Mouse (Mus musculus) cerebellum, adult 2 months (tissue): ENCODE data around the gene Nhlrc4. TPM values are rescaled to one million over a fixed set of nuclear protein-coding genes. Genes with fewer than 3 reads are reported as not detected.
A peak's percentile ranks its signal among the peaks of the same experiment; 100 is the strongest.

Experiments
- DNase-seq, 2 experiments: peaks; one replicate each; pipeline ENCODE4 v3.0.0; 2021
- H3K27ac ChIP-seq: fragments of 200-500 bp; 2 replicates; pipeline ENCODE4 v1.5.1; 2012; ENCODE audit warnings: low read length, control low read depth, inconsistent platforms; ENCODE audit not compliant: insufficient read depth
- H3K27me3 ChIP-seq: fragments of 200-500 bp; 2 replicates; pipeline ENCODE4 v1.6.1; 2012; ENCODE audit warnings: inconsistent platforms, mild to moderate bottlenecking, low read length, moderate library complexity; ENCODE audit not compliant: control insufficient read depth, insufficient read depth
- H3K4me1 ChIP-seq: fragments of 200-500 bp; 2 replicates; pipeline ENCODE4 v1.6.1; 2011; ENCODE audit warnings: low read length; ENCODE audit not compliant: control insufficient read depth, insufficient read depth
- H3K4me3 ChIP-seq: fragments of 200-500 bp; replicated peaks from 2 replicates; pipeline ENCODE3; 2011; ENCODE audit warnings: mild to moderate bottlenecking, low read depth, low read length, control low read depth; ENCODE audit not compliant: insufficient read depth
- CTCF ChIP-seq: fragments of 200-500 bp; IDR thresholded peaks from 2 replicates; pipeline ENCODE4 v1.5.1; 2011; ENCODE audit warnings: low read depth, mild to moderate bottlenecking, control low read depth, low read length, moderate library complexity, borderline replicate concordance; ENCODE audit not compliant: insufficient read depth
- POLR2A ChIP-seq: fragments of 200-500 bp; IDR thresholded peaks from 2 replicates; pipeline ENCODE4 v1.6.1; 2011; ENCODE audit warnings: low read length, control low read depth, borderline replicate concordance; ENCODE audit not compliant: insufficient read depth
- WGBS: fragments of 180-500 bp; shearing (Covaris S2); methylation state at CpG from one replicate; pipeline ENCODE4 v1.1.7; 2018; 5-methylcytosine and 5-hydroxymethylcytosine counted together
- polyA plus RNA-seq: library from polyadenylated mRNA; depleted of rRNA; stranded (reverse); fragments of >200 nt; gene quantifications from 2 replicates; pipeline ENCODE4 v1.2.3, GENCODE M21; 2012

Gene Nhlrc4
- polyA plus RNA-seq, 1 experiment: 2.5 TPM

DNA sequence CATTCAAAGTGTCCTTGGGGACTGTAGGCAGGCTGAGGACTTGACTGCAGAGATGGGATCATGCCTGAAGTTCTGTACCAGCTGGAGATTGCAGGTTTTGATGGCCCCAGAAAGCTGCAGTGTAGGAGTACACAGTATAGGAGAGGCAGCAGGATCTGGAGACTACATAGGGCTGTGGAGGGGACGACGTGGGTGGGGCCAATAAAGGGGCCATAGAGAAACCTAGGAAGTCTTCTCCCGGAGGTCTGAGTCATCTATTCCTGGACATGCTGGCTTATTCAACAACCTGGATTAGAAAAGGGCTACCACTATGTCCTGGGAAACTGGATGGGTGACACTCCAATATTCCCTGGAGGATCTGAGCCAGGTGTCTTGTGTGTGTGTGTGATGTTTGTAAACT, 11.0 kb upstream of the Nhlrc4 start:
- DNase-seq: no peak
- Histone ChIP-seq H3K27ac (peak overlapping the region; percentile 68), H3K27me3 (no peaks in the 10 kb centered on the region), H3K4me3 (no peak overlapping the region), H3K4me1 (peaks cover 74% of the 10 kb centered on the region)
- TF ChIP-seq CTCF: no peak
- no peak for TF ChIP-seq POLR2A
- 11% methylated on average over 3 of the region's 3 CpGs for WGBS

DNA sequence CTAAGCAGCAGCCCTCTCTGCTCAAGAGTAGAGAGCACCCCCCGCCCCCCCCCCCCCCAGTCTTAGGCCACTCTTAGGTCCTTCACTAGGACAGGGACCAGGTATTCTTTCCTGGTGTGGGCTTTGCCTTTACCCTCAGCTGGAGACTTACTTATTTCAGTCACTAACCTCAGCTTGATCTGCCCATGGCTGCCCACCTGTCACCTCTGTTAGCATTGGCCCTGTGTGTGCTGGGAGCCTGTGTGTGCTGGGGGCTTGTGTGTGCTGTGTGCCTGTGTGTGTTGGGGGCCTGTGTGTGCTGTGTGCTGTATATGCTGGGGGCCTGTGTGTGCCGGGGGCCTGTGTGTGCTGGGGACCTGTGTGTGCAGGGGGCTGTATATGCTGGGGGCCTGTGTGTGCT, 9.9 kb upstream of the Nhlrc4 start:
- peaks cover 72% of the 10 kb centered on the region for H3K4me1 ChIP-seq
- no peak overlapping the region for H3K27ac ChIP-seq
- no peak overlapping the region for H3K4me3 ChIP-seq
- no peaks in the 10 kb centered on the region for H3K27me3 ChIP-seq
- no peak for DNase-seq
- no peak for TF ChIP-seq POLR2A
- TF ChIP-seq CTCF: no peak
- 93% methylated on average over 2 of the region's 2 CpGs for WGBS

DNA sequence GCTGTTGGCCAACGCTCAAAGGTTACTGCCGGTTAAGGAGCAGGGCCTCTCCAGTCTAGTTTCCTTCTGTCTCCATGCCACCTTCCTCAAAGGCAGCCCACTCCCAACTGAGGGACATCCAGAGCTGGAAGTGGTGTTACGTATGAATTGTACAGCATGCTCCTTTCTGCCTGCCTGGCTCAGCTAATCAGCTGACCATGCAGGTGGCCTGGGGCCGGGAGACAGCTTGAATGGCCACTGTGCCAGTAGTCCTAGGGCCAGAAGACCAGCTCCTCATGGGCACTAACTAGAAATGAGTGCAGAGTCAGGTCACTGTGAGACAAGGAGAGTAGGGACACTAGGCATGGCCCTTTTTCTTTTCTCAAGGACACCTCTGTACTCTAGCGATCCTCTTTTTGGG, 8.4 kb upstream of the Nhlrc4 start:
- Histone ChIP-seq H3K4me1 (peaks cover 59% of the 10 kb centered on the region), H3K4me3 (no peak overlapping the region), H3K27me3 (no peaks in the 10 kb centered on the region), H3K27ac (peak overlapping the region; percentile 52)
- DNase-seq: peak; percentile 72 to 80
- WGBS: 21% methylated on average over 5 of the region's 5 CpGs
- TF ChIP-seq CTCF: no peak
- peak; percentile 41; the same call in 1 of the 2 replicates for TF ChIP-seq POLR2A

DNA sequence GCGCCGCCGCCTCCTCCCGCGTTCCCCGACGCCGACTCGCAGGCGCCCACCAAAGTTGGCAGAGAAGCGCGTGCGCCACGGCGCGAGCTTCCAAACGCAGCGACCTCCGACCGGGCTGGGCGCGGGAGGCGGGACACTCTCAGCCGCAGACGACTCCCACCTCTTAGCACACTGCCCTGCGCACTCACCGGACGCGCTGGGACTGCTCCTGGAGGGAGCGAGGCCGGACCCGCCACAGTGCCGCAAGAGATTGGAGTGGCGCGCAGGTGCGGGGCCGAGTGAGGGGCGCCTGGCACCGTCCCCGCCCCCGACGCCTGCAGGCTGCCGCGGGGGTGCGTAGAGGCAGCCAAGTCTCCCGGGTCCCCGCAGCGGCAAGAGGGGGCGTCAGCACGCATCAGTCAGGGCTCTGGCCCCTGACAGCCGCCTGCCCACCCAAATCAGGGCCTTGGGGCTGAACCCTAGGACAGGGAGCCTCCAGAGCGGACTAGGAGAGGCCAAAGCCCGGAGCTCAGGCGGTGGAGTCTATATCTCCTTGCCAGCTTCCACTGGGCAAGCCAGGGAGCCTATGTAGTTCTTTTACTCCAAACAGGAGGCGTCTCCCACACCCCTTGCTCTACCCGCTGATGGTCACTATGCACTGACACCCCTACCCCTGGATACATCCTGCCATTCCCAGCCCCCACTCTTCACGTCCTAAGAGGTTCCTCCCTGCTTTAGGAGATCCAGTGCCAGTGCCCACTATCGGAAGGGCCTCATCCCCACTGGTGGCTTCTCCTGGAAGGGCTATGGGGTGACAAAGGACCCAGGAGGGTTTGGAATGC, 7.3 kb upstream of the Nhlrc4 start, which contains the start of gene A930017K11Rik:
Gene A930017K11Rik, minus strand, starts transcription at position 763 of the 821 bp plus-strand sequence.
- TF ChIP-seq POLR2A (0 out of 2 replicates have a peak, but pooled peaks have one; percentile 34), CTCF (no peak)
- H3K27ac ChIP-seq: peak within 1 kb of the TSS; percentile 52

DNA sequence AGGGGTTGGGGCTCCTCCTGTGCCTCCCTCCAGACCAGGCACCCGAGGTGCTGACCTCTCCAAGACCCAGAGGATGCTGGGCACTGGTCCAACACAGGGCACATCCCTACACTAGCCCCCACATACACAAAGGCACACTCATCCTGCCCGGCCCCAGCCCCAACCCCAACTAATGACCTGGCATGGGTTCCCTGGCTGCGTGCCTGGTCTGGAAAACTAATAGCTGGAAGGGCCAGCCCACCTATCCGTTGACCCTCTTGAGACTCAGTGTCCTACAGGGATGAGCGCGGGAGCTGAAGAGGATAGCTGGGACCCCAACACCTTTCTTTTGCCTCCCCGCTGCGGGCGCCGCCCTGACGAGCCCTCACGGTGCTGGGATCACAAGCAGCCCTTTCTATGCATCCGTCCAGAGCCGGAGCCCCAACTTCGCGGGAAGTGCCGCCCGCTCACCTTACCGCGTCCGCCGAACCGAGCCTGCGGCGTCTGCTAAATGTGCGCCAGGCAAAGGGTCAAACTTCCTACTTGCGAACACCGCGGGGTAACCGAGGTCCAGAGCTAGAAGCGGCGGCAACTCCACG, 6.6 kb upstream of the Nhlrc4 start:
- DNase-seq: peak in 1 of 2 experiments; percentile 65
- TF ChIP-seq CTCF: no peak
- TF ChIP-seq POLR2A: no peak
- Histone ChIP-seq H3K27me3 (no peaks in the 10 kb centered on the region), H3K4me1 (peaks cover 41% of the 10 kb centered on the region), H3K4me3 (peak overlapping the region; percentile 77), H3K27ac (peak overlapping the region; percentile 52)
- WGBS: 2% methylated on average over 33 of the region's 33 CpGs

More for the DNA sequence above, 7.3 kb upstream of the Nhlrc4 start, which contains the start of gene A930017K11Rik:
- 2% methylated on average over 57 of the region's 58 CpGs for WGBS
- Histone ChIP-seq H3K27me3 (no peaks in the 10 kb centered on the region), H3K4me3 (peak within 1 kb of the TSS; percentile 77), H3K4me1 (peaks cover 48% of the 10 kb centered on the region)
- DNase-seq: peak; percentile 54 to 61

DNA sequence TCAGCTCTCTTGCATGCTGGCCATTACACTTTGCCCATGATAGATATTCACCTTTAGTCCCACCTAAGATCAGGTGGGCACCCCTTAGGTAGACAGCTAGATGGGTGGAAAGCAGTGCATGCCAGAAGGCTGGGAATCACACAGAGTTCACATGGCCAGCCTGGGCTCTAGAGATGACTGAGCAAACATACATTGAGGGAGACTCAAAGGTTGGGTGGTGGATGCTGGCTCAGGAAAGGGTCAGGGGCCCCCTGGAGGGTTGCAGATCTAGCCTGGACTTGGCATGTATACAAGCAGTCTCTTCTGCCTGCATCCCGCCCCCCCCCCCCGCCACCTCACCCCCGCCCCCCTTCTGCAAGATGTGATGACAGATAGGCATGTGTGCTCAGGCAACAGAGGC, 5.9 kb upstream of the Nhlrc4 start:
- Histone ChIP-seq H3K4me3 (peak overlapping the region; percentile 77), H3K4me1 (peaks cover 39% of the 10 kb centered on the region), H3K27ac (peak overlapping the region; percentile 52; the same call in 1 of the 2 replicates), H3K27me3 (no peaks in the 10 kb centered on the region)
- no peak for TF ChIP-seq POLR2A
- no peak for TF ChIP-seq CTCF
- DNase-seq: no peak
- 4% methylated on average over 3 of the region's 3 CpGs for WGBS

DNA sequence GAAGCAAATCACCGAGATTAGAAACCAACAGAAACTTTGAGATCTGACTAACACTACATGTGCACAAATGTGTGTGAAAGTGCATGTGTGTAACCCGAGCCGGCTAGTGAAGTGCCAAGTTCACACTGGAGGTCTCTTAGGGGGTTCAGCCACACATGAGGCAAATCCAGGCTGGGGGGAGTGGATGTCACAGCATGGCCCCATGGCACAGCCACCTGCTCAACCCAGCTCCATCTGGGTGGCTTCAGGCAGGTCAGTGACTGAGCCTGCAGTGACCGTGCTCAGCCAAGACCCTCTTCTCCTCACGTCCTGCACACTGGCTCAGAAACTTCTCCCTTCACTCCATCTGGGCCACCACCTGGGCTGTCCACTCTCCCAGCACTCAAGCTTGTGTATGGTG, 5.2 kb upstream of the Nhlrc4 start:
- no peak for DNase-seq
- peaks cover 34% of the 10 kb centered on the region for H3K4me1 ChIP-seq
- WGBS: 17% methylated on average over 5 of the region's 5 CpGs
- H3K27ac ChIP-seq: peak overlapping the region; percentile 15
- H3K4me3 ChIP-seq: peak overlapping the region; percentile 44
- TF ChIP-seq CTCF (no peak), POLR2A (no peak)
- no peaks in the 10 kb centered on the region for H3K27me3 ChIP-seq
